Mouse (Mus musculus): ENCODE results near the gene Spin2f. TPM values are rescaled to one million over a fixed set of nuclear protein-coding genes. Genes with fewer than 3 reads are reported as not detected.
"Not testable (repeated sequence)": the region's sequence is repeated elsewhere in the genome, so short reads cannot be mapped to it uniquely, and the experiment has no call there.

The Spin2f gene
- polyA plus RNA-seq (2012; ENCODE audit: insufficient read depth, low replicate concordance), result not detected in 2 replicates

GRCm38 (mm10) chrX:31253594-31253993, at the start of gene Spin2f:
Gene Spin2f (plus strand): TSS chrX:31253894.
- H3K9me3 ChIP-seq; H3K36me3 ChIP-seq (replicated peaks; ENCODE audit: low read length); H3K4me3 ChIP-seq (replicated peaks); H3K4me1 ChIP-seq; H3K27me3 ChIP-seq (replicated peaks): not testable (repeated sequence)

- H3K4me1 ChIP-seq; H3K4me3 ChIP-seq (replicated peaks); H3K27me3 ChIP-seq (replicated peaks); H3K36me3 ChIP-seq (replicated peaks; ENCODE audit: low read length): not testable (repeated sequence)
- peaks cover 20% of the 10 kb centered on the region for H3K9me3 ChIP-seq
These were observed 41.6 kb upstream of the Spin2f start for GRCm38 (mm10) chrX:31212136-31212535.

- not testable (repeated sequence) for H3K36me3 ChIP-seq (replicated peaks; ENCODE audit: low read length); H3K4me1 ChIP-seq; H3K27me3 ChIP-seq (replicated peaks); H3K4me3 ChIP-seq (replicated peaks)
- H3K9me3 ChIP-seq, result peaks cover 19% of the 10 kb centered on the region
These were observed 30.2 kb upstream of the Spin2f start for GRCm38 (mm10) chrX:31223536-31223935.

- H3K4me3 ChIP-seq (replicated peaks); H3K27me3 ChIP-seq (replicated peaks); H3K36me3 ChIP-seq (replicated peaks; ENCODE audit: low read length); H3K4me1 ChIP-seq: not testable (repeated sequence)
- peaks cover 20% of the 10 kb centered on the region for H3K9me3 ChIP-seq
These were observed 18.6 kb upstream of the Spin2f start for GRCm38 (mm10) chrX:31235088-31235487.

GRCm38 (mm10) chrX:31241754-31242153, 11.9 kb upstream of the Spin2f start:
- H3K9me3 ChIP-seq; H3K27me3 ChIP-seq (replicated peaks); H3K36me3 ChIP-seq (replicated peaks; ENCODE audit: low read length); H3K4me1 ChIP-seq; H3K4me3 ChIP-seq (replicated peaks): not testable (repeated sequence)

Other genes with a start within 250 kb of the Spin2f start
- not detected in 2 replicates for gene Btbd35f29, start 136.2 kb upstream of the Spin2f start, polyA plus RNA-seq (2012; ENCODE audit: insufficient read depth, low replicate concordance)
- gene Btbd35f26, start 82.6 kb downstream of the Spin2f start, polyA plus RNA-seq (2012; ENCODE audit: insufficient read depth, low replicate concordance), result not detected in 2 replicates
- not detected in 2 replicates for gene Btbd35f19, start 130.0 kb downstream of the Spin2f start, polyA plus RNA-seq (2012; ENCODE audit: insufficient read depth, low replicate concordance)

Measured in megakaryocyte, embryonic 14.5 days (primary cell).